In genomic region chr14:55584303-55584701, GRCm38 (mm10) we compare ENCODE assay signal across 9 mouse cellular contexts. TPM values are rescaled to one million over a fixed set of nuclear protein-coding genes. Genes with fewer than 3 reads are reported as not detected.
DNase-seq lines count a peak whose midpoint lies in the region; ATAC-seq and TF ChIP-seq lines count a peak whose summit lies in the region.
"Had no signal": no experiment of that assay in that cellular context is flagged by ENCODE, and none has a peak within 500 bp of the region (broad histone marks: within the 10 kb centered on the region; RNA-seq: fewer than 3 reads in every experiment).

No protein-coding gene starts in this region.

- no peaks in the 10 kb centered on the region for H3K27me3 ChIP-seq in heart, embryonic 12.5 days (replicated peaks)
- H3K27me3 ChIP-seq in E14TG2a.4 (ENCODE audit: insufficient read depth, low read length), result peaks cover 5% of the 10 kb centered on the region
- H3K27me3 ChIP-seq in forebrain, embryonic 15.5 days, result no peaks in the 10 kb centered on the region
- no peaks in the 10 kb centered on the region for H3K27me3 ChIP-seq in liver, embryonic 15.5 days

- peak overlapping the region; percentile 79; the same call in 1 of the 2 replicates for H3K9ac ChIP-seq in heart, embryonic 12.5 days
- H3K9ac ChIP-seq in forebrain, embryonic 15.5 days (replicated peaks), result peak overlapping the region; percentile 47; the same call in 1 of the 2 replicates
- peak overlapping the region; percentile 74 for H3K9ac ChIP-seq in liver, embryonic 15.5 days

- H3K4me2 ChIP-seq in heart, embryonic 12.5 days, result peak overlapping the region; percentile 96
- peak overlapping the region; percentile 51 for H3K4me2 ChIP-seq in forebrain, embryonic 15.5 days (replicated peaks)
- H3K4me2 ChIP-seq in liver, embryonic 15.5 days, result peak overlapping the region; percentile 94

- ATAC-seq in heart, embryonic 12.5 days (ENCODE audit: insufficient number of reproducible peaks, low FRiP score), result no peak
- ATAC-seq in forebrain, embryonic 15.5 days (replicated peaks), result no peak
- no peak for ATAC-seq in liver, embryonic 15.5 days (ENCODE audit: insufficient read depth)

- DNase-seq in heart, postnatal 25 days (ENCODE audit: low spot score), result no peak
- DNase-seq in urinary bladder, postnatal 4 days (ENCODE audit: low spot score in 2 of 2), result no peak
- DNase-seq in adrenal gland, adult 18-20 months (ENCODE audit: low spot score in 2 of 2), result no peak
- DNase-seq in embryo, embryonic 10.5 days (ENCODE audit: low spot score), result no peak

- H3K4me3 ChIP-seq in heart, embryonic 12.5 days, result peak overlapping the region; percentile 72
- peak overlapping the region; percentile 85 for H3K4me3 ChIP-seq in E14TG2a.4 (replicated peaks; ENCODE audit: low read length)
- H3K4me3 ChIP-seq in forebrain, embryonic 15.5 days, result peak overlapping the region; percentile 43
- H3K4me3 ChIP-seq in liver, embryonic 15.5 days (replicated peaks), result peak overlapping the region; percentile 75

- no peaks in the 10 kb centered on the region for H3K9me3 ChIP-seq in heart, embryonic 12.5 days (replicated peaks)
- H3K9me3 ChIP-seq in E14TG2a.4 (ENCODE audit: low read length), result no peaks in the 10 kb centered on the region
- H3K9me3 ChIP-seq in forebrain, embryonic 15.5 days, result no peaks in the 10 kb centered on the region
- H3K9me3 ChIP-seq in liver, embryonic 15.5 days (replicated peaks), result no peaks in the 10 kb centered on the region

- H3K36me3 ChIP-seq in heart, embryonic 12.5 days, result peaks cover 44% of the 10 kb centered on the region
- peaks cover 43% of the 10 kb centered on the region for H3K36me3 ChIP-seq in E14TG2a.4 (ENCODE audit: insufficient read depth, low read length)
- H3K36me3 ChIP-seq in forebrain, embryonic 15.5 days, result peaks cover 8% of the 10 kb centered on the region; the same call in 1 of the 2 replicates
- peaks cover 48% of the 10 kb centered on the region for H3K36me3 ChIP-seq in liver, embryonic 15.5 days (replicated peaks)

- 33% methylated on average over 5 of the region's 5 CpGs for WGBS in heart, embryonic 12.5 days
- WGBS in forebrain, embryonic 15.5 days, result 41% methylated on average over 5 of the region's 5 CpGs
- 18% methylated on average over 5 of the region's 5 CpGs for WGBS in liver, embryonic 15.5 days (ENCODE audit: insufficient replicate concordance)

- intact Hi-C loops in heart, postnatal 25 days (cut with DNase I), result no loop called here

- peak overlapping the region; percentile 81; the same call in 1 of the 2 replicates for H3K27ac ChIP-seq in heart, embryonic 12.5 days (ENCODE audit: poor library complexity, severe bottlenecking)
- no peak overlapping the region for H3K27ac ChIP-seq in forebrain, embryonic 15.5 days (replicated peaks)
- peak overlapping the region; percentile 98 for H3K27ac ChIP-seq in liver, embryonic 15.5 days (replicated peaks)

- H3K4me1 ChIP-seq in heart, embryonic 12.5 days (replicated peaks), result peaks cover 20% of the 10 kb centered on the region
- H3K4me1 ChIP-seq in E14TG2a.4 (replicated peaks; ENCODE audit: low read depth, low read length), result peaks cover 62% of the 10 kb centered on the region
- peaks cover 16% of the 10 kb centered on the region for H3K4me1 ChIP-seq in forebrain, embryonic 15.5 days
- peaks cover 61% of the 10 kb centered on the region for H3K4me1 ChIP-seq in liver, embryonic 15.5 days (replicated peaks)

- no peak for TF ChIP-seq CTCF in E14TG2a.4 (conservative IDR thresholded peaks at IDR 0.05; ENCODE audit: low read length)

RNA-seq across cellular contexts. Expression of gene Emc9, which starts 0.8 kb away (rescaled TPM):
- polyA plus RNA-seq in heart, embryonic 12.5 days (2016; fragmentation: Nextera tagmentation; extraction: Ambion mirVana), result 16.3 and 21.5 TPM in 2 replicates
- total RNA-seq in heart, postnatal 25 days (2021), result 10 to 100 TPM; 56.0 to 58.1 TPM
- 15.0 and 16.0 TPM in 2 replicates for polyA plus RNA-seq in forebrain, embryonic 15.5 days (2015; fragmentation: Nextera tagmentation; extraction: Ambion mirVana)
- 25.6 and 25.9 TPM in 2 replicates for polyA plus RNA-seq in liver, embryonic 15.5 days (2015; fragmentation: Nextera tagmentation; extraction: Ambion mirVana)
- total RNA-seq in adrenal gland, adult 18-20 months (2021), result 10 to 100 TPM; 27.5 to 45.7 TPM

RNA-seq across cellular contexts. Expression of gene Psme1, which starts 6.4 kb away (rescaled TPM):
- polyA plus RNA-seq in heart, embryonic 12.5 days (2016; fragmentation: Nextera tagmentation; extraction: Ambion mirVana), result 211 and 212 TPM in 2 replicates
- total RNA-seq in heart, postnatal 25 days (2021), result 100 to 1,000 TPM; 249 to 283 TPM
- 187 and 189 TPM in 2 replicates for polyA plus RNA-seq in forebrain, embryonic 15.5 days (2015; fragmentation: Nextera tagmentation; extraction: Ambion mirVana)
- polyA plus RNA-seq in liver, embryonic 15.5 days (2015; fragmentation: Nextera tagmentation; extraction: Ambion mirVana), result 108 and 116 TPM in 2 replicates
- total RNA-seq in adrenal gland, adult 18-20 months (2021), result 100 to 1,000 TPM; 231 to 367 TPM

RNA-seq across cellular contexts. Expression of gene Psme2, which starts 6.6 kb away (rescaled TPM):
- polyA plus RNA-seq in heart, embryonic 12.5 days (2016; fragmentation: Nextera tagmentation; extraction: Ambion mirVana), result 200 and 213 TPM in 2 replicates
- 100 to 1,000 TPM in 1 of 2 experiments, 10 to 100 TPM in 1; 93.4 to 101 TPM for total RNA-seq in heart, postnatal 25 days (2021)
- 187 and 211 TPM in 2 replicates for polyA plus RNA-seq in forebrain, embryonic 15.5 days (2015; fragmentation: Nextera tagmentation; extraction: Ambion mirVana)
- 173 and 191 TPM in 2 replicates for polyA plus RNA-seq in liver, embryonic 15.5 days (2015; fragmentation: Nextera tagmentation; extraction: Ambion mirVana)
- 100 to 1,000 TPM; 400 to 422 TPM for total RNA-seq in adrenal gland, adult 18-20 months (2021)

RNA-seq across cellular contexts. Expression of gene Rnf31, which starts 7.2 kb away (rescaled TPM):
- polyA plus RNA-seq in heart, embryonic 12.5 days (2016; fragmentation: Nextera tagmentation; extraction: Ambion mirVana), result 16.4 and 16.8 TPM in 2 replicates
- total RNA-seq in heart, postnatal 25 days (2021), result 10 to 100 TPM; 25.7 to 31.3 TPM
- polyA plus RNA-seq in forebrain, embryonic 15.5 days (2015; fragmentation: Nextera tagmentation; extraction: Ambion mirVana), result 17.7 TPM in 2 replicates
- polyA plus RNA-seq in liver, embryonic 15.5 days (2015; fragmentation: Nextera tagmentation; extraction: Ambion mirVana), result 9.1 and 12.0 TPM in 2 replicates
- 10 to 100 TPM; 28.1 to 36.0 TPM for total RNA-seq in adrenal gland, adult 18-20 months (2021)

RNA-seq across cellular contexts. Expression of gene Fitm1, which starts 8.9 kb away (rescaled TPM):
- polyA plus RNA-seq in heart, embryonic 12.5 days (2016; fragmentation: Nextera tagmentation; extraction: Ambion mirVana), result 114 and 118 TPM in 2 replicates
- total RNA-seq in heart, postnatal 25 days (2021), result 100 to 1,000 TPM; 192 to 214 TPM
- polyA plus RNA-seq in forebrain, embryonic 15.5 days (2015; fragmentation: Nextera tagmentation; extraction: Ambion mirVana), result not detected in 2 replicates
- polyA plus RNA-seq in liver, embryonic 15.5 days (2015; fragmentation: Nextera tagmentation; extraction: Ambion mirVana), result 1.1 and 1.9 TPM in 2 replicates
- 1 to 10 TPM in 1 of 2 experiments, under 1 TPM in 1; 0.96 to 2.3 TPM for total RNA-seq in adrenal gland, adult 18-20 months (2021)
- total RNA-seq: layer of hippocampus, postnatal 25 days had no signal
